Mouse (Mus musculus) brain, embryonic 18.5 days (tissue): ENCODE measurements around the gene Gm17087.

ENCODE experiments used
- DNase-seq: peaks from one replicate; pipeline ENCODE4 v3.0.0-alpha.2; 2012; ENCODE audit warnings: low read depth, low spot score

Gene Gm17087

GRCm38 (mm10) chr17:8566850-8567249, at the start of gene Gm17087:
TSS of gene Gm17087 (minus strand) at chr17:8566950.
- no peak for DNase-seq

- DNase-seq: peak; percentile 67
Measured at GRCm38 (mm10) chr17:8613882-8614551, 47.3 kb upstream of the Gm17087 start.

GRCm38 (mm10) chr17:8611916-8612315, 45.2 kb upstream of the Gm17087 start:
- DNase-seq: no peak

GRCm38 (mm10) chr17:8606695-8607094, 39.9 kb upstream of the Gm17087 start:
- DNase-seq: no peak

- DNase-seq: no peak
Measured at GRCm38 (mm10) chr17:8605921-8606320, 39.2 kb upstream of the Gm17087 start.

- no peak for DNase-seq
Measured at GRCm38 (mm10) chr17:8602976-8603375, 36.2 kb upstream of the Gm17087 start.

- no peak for DNase-seq
Measured at GRCm38 (mm10) chr17:8597790-8598189, 31.0 kb upstream of the Gm17087 start.

- peak; percentile 57 for DNase-seq
Measured at GRCm38 (mm10) chr17:8592427-8593277, 25.9 kb upstream of the Gm17087 start.

- peak; percentile 10 for DNase-seq
Measured at GRCm38 (mm10) chr17:8581579-8581978, 14.8 kb upstream of the Gm17087 start.

- DNase-seq: no peak
Measured at GRCm38 (mm10) chr17:8580360-8580759, 13.6 kb upstream of the Gm17087 start.

GRCm38 (mm10) chr17:8573542-8574260, 7.0 kb upstream of the Gm17087 start:
- DNase-seq: no peak

- no peak for DNase-seq
Measured at GRCm38 (mm10) chr17:8562886-8563280, 3.9 kb downstream of the Gm17087 start.

GRCm38 (mm10) chr17:8562101-8562885, 4.5 kb downstream of the Gm17087 start:
- no peak for DNase-seq

GRCm38 (mm10) chr17:8557926-8558325, 8.8 kb downstream of the Gm17087 start:
- no peak for DNase-seq

GRCm38 (mm10) chr17:8556223-8556622, 10.5 kb downstream of the Gm17087 start:
- DNase-seq: no peak

GRCm38 (mm10) chr17:8555785-8556184, 11.0 kb downstream of the Gm17087 start:
- DNase-seq: no peak

- no peak for DNase-seq
Measured at GRCm38 (mm10) chr17:8554219-8554618, 12.5 kb downstream of the Gm17087 start.

- DNase-seq: no peak
Measured at GRCm38 (mm10) chr17:8553601-8554000, 13.1 kb downstream of the Gm17087 start.

- no peak for DNase-seq
Measured at GRCm38 (mm10) chr17:8552346-8553035, 14.3 kb downstream of the Gm17087 start.

- no peak for DNase-seq
Measured at GRCm38 (mm10) chr17:8551641-8552040, 15.1 kb downstream of the Gm17087 start.

GRCm38 (mm10) chr17:8548733-8549132, 18.0 kb downstream of the Gm17087 start:
- no peak for DNase-seq
